Mouse (Mus musculus) adrenal gland (tissue): ENCODE measurements around the gene Hddc3.
"Not testable (repeated sequence)": the region's sequence is repeated elsewhere in the genome, so short reads cannot be mapped to it uniquely, and the experiment has no call there.

Experiments
- intact Hi-C: fragments of 180-260 bp; cut with DNase I; formaldehyde crosslinking; loops from one replicate; pipeline ENCODE4 v1.15.1; 2025
- long read RNA-seq, 2 experiments: library from polyadenylated mRNA; unstranded; transcript quantifications; one replicate each; pipeline ENCODE4 v2.0.0; 2020; ENCODE audit warnings: borderline replicate concordance in 1 of 2; ENCODE audit not compliant: insufficient replicate concordance in 1 of 2

Hddc3 gene
- long read RNA-seq, experiment 1, partial matches to known transcripts, result 0 of 8 reads
- long read RNA-seq, experiment 1, other reads (novel, unspliced or antisense), result 4 of 8 reads
- long read RNA-seq, experiment 2, partial matches to known transcripts, result 0 of 9 reads
- long read RNA-seq, experiment 2, other reads (novel, unspliced or antisense), result 6 of 9 reads

DNA sequence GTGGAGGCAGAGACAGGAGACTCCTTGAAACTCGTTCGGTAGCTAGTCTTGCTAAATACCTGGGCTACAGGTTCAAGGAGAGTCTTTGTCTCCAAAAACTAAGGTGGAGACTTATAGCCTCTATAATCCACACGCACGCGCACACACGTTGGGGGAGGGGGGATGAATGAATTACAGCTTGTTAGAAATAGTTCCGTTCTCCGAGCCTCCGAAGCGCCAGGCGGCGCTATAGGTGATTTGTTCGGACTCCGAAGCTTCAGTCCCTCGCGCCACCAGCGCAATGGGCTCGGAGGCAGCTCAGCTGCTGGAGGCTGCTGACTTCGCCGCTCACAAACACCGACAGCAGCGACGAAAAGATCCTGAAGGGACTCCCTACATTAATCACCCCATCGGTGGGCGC lies at the start of gene Hddc3:
Hddc3 (plus strand) TSS at position 247 of the 400 bp plus-strand sequence.
- intact Hi-C loops, result loop anchor here (1.0 to 2.0 kb wide), 2 partner anchors 28 to 34 kb away; partner anchors contain the start of gene Man2a2

DNA sequence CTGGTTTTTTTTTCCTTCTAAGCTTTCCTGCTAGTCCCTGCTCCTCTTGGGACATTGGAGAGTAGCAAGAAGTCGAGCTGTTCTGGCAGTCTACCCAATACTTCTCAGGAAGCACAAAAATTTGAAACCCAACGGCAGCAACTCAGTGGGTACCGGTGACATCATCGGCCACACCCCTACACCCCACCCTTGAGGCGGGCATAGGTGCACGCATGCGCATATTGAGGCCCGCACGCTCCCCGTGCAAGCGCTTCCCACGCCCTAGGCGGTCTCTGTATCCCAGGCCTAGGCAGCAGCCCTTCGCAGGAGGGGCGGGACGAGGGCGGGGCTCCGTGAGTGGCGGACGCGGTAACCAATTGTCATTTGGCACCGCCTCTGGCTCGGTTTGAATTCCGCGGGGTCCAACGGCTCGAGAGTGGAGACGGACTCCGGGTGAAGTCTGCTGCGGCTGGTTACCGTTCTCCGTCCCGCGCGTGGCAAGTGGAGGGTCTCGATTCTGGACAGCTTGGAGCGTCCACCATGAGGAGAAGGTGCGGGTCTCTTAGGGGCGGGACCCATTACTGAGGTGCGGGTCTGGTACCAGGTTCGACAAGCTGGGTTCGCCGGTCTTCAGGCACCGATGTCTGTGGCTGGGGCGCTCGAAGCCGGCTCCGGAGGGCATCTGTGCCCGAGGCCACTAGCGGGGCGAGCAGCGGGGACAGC lies 48.7 kb upstream of the Hddc3 start, which contains the start of gene Prc1:
Prc1 (plus strand) TSS at position 389 of the 702 bp plus-strand sequence.
- intact Hi-C loops, result no loop called here

DNA sequence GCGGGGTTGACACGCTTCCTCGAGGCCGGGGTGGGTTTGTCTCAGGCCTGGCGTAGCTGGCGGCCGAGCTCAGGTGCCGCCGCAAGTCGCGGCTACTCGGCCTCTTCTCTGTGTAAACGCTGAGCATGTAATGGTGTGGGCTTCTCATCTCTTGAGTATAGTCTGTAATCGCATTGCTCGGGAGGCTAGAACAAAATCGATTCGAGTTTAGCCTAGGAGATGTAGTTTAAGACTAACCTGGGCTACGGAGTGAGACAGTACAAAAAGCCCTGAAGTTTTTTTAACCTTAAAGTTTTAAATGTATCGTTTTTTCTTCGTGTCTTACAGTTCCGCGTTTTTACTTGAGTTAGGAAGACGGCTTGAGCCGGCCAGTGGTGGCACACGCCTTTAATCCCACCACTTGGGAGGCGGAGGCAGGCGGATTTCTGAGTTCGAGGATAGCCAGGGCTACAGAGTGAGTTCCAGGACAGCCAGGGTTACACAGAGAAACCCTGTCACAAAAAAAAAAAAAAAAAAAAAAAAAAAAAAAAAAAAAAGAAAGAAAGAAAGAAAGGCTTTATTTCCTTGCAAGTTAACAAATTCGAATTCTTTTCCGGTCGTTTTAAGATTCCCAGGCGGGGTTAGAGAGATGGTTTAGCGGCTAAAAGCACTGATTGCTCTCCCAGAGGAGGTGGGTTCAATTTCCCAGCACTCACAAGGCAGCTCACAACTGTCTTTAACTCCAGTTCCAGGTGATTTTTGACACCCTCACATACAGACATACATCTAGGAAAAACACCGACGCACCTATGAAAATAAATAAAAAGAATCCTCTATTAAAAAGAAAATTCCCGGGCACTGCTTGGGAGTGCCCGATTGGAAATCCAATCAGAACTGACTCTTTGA lies 47.9 kb upstream of the Hddc3 start:
- intact Hi-C loops, result no loop called here

- intact Hi-C loops, result no loop called here
These were observed 46.4 kb upstream of the Hddc3 start for GRCm38 (mm10) chr7:80296462-80296861.

- intact Hi-C loops, result no loop called here
These were observed 45.9 kb upstream of the Hddc3 start for GRCm38 (mm10) chr7:80297041-80297440.

GRCm38 (mm10) chr7:80298754-80299153 lies 44.1 kb upstream of the Hddc3 start:
- intact Hi-C loops, result no loop called here

- intact Hi-C loops, result no loop called here
These were observed 43.3 kb upstream of the Hddc3 start for GRCm38 (mm10) chr7:80299568-80299967.

DNA sequence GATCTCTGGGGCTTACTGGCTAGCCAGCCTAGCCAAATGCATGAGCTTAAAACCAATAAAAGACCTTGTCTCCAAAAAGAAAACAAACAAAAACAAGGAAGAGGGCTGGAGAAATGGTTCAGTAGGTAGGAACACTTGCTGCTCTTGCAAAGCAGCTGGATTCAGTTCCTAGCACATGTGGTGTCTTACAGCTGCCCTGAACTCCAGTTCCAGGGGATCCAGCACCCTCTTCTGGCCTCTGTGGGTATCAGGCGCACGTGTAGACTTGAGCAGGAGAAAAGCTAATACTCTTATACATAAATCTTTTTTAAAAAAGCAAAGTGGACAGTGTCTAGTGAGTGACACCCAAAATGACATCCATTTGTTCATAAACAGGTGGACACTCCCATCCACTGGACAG lies 41.4 kb upstream of the Hddc3 start:
- intact Hi-C loops, result no loop called here

GRCm38 (mm10) chr7:80307766-80308165 lies 35.1 kb upstream of the Hddc3 start:
- intact Hi-C loops, result no loop called here

- intact Hi-C loops, result no loop called here
These were observed 32.1 kb upstream of the Hddc3 start for GRCm38 (mm10) chr7:80310771-80311170.

DNA sequence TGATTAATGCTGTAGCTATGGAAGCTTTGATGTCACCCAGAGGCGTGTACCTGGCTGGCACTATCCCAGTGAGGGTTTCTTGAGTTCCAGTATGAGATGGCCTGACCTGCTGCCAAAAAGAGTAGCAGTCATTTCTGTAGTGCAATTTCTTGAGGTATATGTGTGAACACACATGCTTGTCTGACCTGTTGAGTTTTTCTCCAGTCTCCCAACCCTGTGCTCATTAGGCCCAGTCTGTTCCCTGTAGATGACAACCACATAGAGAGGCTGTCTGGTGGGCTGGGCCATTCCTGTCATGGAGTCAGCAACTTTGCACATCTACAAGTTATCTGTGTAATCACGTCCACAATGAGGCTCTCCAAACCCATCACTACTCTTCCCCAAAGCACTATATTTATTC lies 27.2 kb upstream of the Hddc3 start:
- intact Hi-C loops, result no loop called here

DNA sequence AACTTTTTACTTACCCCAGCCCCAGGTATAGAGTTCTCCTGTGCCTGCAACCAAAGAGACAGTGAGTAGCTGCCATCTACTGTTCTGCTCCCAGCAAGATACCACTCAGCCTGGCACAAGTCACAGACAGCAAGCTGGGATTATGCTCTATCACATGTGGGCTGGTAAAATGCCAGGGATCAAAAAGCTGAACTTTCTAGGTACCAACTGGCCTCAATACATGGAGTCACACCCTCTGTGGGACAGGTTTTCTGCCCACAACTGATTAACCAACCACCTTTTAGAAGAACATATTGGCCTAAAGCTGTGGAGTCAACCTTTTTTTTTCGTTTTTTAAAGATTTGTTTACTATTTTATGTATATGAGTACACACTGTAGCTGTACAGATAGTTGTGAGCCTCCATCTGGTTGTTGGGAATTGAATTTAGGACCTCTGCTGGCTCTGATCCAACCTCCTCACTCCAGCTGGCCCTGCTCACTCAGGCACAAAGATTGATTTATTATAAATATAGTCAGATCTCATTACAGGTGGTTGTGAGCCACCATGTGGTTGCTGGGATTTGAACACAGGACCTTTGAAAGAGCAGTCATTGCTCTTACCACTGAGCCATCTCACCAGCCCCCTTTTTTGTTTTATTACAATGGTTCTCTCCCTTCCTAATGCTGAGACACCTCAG lies 25.3 kb upstream of the Hddc3 start:
- intact Hi-C loops, result no loop called here

DNA sequence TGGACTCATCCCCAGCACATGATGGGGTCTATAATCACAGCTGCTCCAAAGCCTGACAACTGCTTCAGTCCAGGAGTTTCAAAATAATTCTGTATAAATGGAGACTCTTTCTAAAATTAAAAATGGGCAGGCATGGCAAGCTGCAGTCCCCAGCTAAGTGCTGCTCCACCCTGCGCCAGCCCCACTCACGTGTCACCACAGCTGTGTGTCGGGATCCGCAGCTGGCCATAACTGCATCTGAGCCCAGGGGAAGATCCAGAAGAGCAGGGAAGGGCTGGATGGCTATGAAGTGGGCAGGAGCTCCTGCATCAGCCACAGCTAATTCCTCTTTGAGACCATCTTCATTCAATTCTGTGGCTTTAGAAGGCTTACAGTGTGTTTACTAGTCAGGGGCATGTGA lies 24.2 kb upstream of the Hddc3 start:
- intact Hi-C loops, result no loop called here

DNA sequence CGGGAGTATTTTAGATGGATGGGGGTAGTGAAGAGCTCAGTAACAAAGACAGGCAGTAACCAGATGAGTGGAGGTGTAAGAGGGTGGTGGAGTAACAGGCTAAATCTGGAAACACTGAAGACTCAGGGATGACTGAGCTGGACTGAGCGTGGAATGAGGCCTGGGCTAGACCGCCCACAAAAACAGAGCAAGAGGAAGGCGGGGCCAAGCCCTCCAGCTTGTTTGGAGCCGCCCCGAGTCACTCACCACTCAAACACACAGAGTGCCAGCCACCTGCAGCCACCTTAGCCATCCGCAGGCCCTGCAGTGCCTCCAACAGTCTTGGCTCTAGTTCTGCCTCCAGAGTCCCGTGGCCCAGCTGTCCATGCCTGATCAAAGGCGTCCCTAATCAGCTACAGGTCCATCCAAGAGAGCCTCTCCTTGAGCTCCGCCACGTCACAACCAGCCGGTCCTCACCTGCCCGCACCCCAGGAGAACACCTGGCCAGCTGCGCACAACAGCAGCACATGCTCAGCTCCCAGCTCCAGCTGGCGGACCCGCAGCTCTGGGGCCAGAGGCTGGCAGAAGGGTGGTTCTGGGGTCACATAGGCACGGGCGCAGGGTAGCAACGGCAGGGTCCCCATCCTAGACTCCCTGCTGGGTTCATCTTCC lies 22.9 kb upstream of the Hddc3 start:
- intact Hi-C loops, result no loop called here

DNA sequence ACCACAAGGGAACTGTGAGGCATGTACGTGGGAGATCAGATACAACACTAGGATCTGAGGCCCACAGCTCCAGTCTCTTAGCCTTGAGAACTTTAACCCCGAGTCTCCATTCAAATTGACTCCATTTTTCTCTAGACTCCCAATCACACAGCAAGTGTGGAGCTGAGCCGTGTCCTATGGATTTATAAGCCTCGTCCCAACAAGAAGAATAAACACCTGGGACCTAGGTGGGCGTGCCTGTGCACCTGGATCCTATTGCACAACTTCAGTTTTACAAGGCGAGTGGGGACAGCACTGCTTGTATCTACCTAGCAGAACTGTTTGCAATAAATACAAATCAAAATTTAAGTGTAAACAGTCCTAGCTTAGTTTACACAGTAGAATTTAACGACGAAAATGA lies 19.6 kb upstream of the Hddc3 start:
- intact Hi-C loops, result no loop called here

GRCm38 (mm10) chr7:80324043-80324815 lies 18.7 kb upstream of the Hddc3 start, which contains the start of gene Rccd1:
TSS of gene Rccd1 (minus strand) at chr7:80324454.
- intact Hi-C loops, result no loop called here

GRCm38 (mm10) chr7:80324816-80325119 lies 18.1 kb upstream of the Hddc3 start:
- intact Hi-C loops, result not testable (repeated sequence)

- intact Hi-C loops, result no loop called here
These were observed 17.5 kb upstream of the Hddc3 start for GRCm38 (mm10) chr7:80325292-80325868.

- intact Hi-C loops, result no loop called here
These were observed 16.8 kb upstream of the Hddc3 start for GRCm38 (mm10) chr7:80326076-80326475.

GRCm38 (mm10) chr7:80330278-80330677 lies 12.6 kb upstream of the Hddc3 start:
- intact Hi-C loops, result no loop called here
